Mouse (Mus musculus) small intestine, adult 2 months (tissue): ENCODE measurements around the gene Asb4. TPM values are rescaled to one million over a fixed set of nuclear protein-coding genes. Genes with fewer than 3 reads are reported as not detected.

Experiments used
- H3K27ac ChIP-seq: fragments of 200-500 bp; 2 replicates; pipeline ENCODE4 v1.5.1; 2012; ENCODE audit warnings: low read depth, low read length, control low read depth, inconsistent platforms; ENCODE audit not compliant: insufficient read depth
- H3K27me3 ChIP-seq: fragments of 200-500 bp; 2 replicates; pipeline ENCODE4 v1.6.1; 2012; ENCODE audit warnings: mild to moderate bottlenecking, moderate library complexity, low read length, inconsistent platforms; ENCODE audit not compliant: control insufficient read depth, insufficient read depth
- H3K36me3 ChIP-seq: fragments of 200-500 bp; 2 replicates; pipeline ENCODE4 v1.6.1; 2012; ENCODE audit warnings: mild to moderate bottlenecking, low read length, control low read depth, inconsistent platforms; ENCODE audit not compliant: control insufficient read depth, insufficient read depth
- H3K4me1 ChIP-seq: fragments of 200-500 bp; 2 replicates; pipeline ENCODE4 v1.6.1; 2012; ENCODE audit warnings: low read length, inconsistent platforms, mixed read lengths; ENCODE audit not compliant: control insufficient read depth, insufficient read depth, insufficient read length
- H3K4me3 ChIP-seq: fragments of 200-500 bp; 2 replicates; pipeline ENCODE4 v1.5.1; 2012; ENCODE audit warnings: low read depth, mild to moderate bottlenecking, control low read depth, inconsistent platforms, low read length, moderate library complexity
- CTCF ChIP-seq: fragments of 200-500 bp; IDR thresholded peaks from 2 replicates; pipeline ENCODE4 v1.5.1; 2012; ENCODE audit warnings: low read depth, mild to moderate bottlenecking, control low read depth, inconsistent platforms, low read length, moderate library complexity, mixed read lengths; ENCODE audit not compliant: insufficient replicate concordance, insufficient read length; ENCODE audit errors: extremely low read depth
- POLR2A ChIP-seq: fragments of 200-500 bp; IDR thresholded peaks from 2 replicates; pipeline ENCODE4 v1.6.1; 2012; ENCODE audit warnings: low read depth, mild to moderate bottlenecking, control low read depth, inconsistent platforms, low read length, moderate library complexity
- WGBS: fragments of 180-500 bp; shearing (Covaris S2); methylation state at CpG from one replicate; pipeline ENCODE4 v1.1.7; 2018; 5-methylcytosine and 5-hydroxymethylcytosine counted together
- polyA plus RNA-seq: library from polyadenylated mRNA; depleted of rRNA; stranded (reverse); fragments of >200 nt; gene quantifications from 2 replicates; pipeline ENCODE4 v1.2.3, GENCODE M21; 2012; rRNA removed

Asb4 gene
- polyA plus RNA-seq, 1 experiment = 0.05 TPM

- WGBS = 78% methylated on average over 3 of the region's 3 CpGs
- no peak overlapping the region for H3K4me3 ChIP-seq
Observed at GRCm38 (mm10) chr6:5482270-5482783, 99.1 kb downstream of the Asb4 start.

More at GRCm38 (mm10) chr6:5482270-5482783, 99.1 kb downstream of the Asb4 start:
- H3K4me1 ChIP-seq = no peaks in the 10 kb centered on the region
- H3K27me3 ChIP-seq = no peaks in the 10 kb centered on the region
- TF ChIP-seq CTCF (no peak), POLR2A (no peak)
- H3K36me3 ChIP-seq = peaks cover 6% of the 10 kb centered on the region; the same call in 1 of the 2 replicates
- H3K27ac ChIP-seq = no peak overlapping the region

Other genes with a start within 250 kb of the Asb4 start
- gene Pon1, start 189.4 kb upstream of the Asb4 start, polyA plus RNA-seq = not detected in 2 replicates
- 3.8 and 7.1 TPM in 2 replicates for gene Pon3, start 127.1 kb upstream of the Asb4 start, polyA plus RNA-seq
- 12.0 and 16.8 TPM in 2 replicates for gene Pon2, start 84.9 kb upstream of the Asb4 start, polyA plus RNA-seq
- gene Pdk4, start 112.9 kb downstream of the Asb4 start, polyA plus RNA-seq = 4.3 and 7.2 TPM in 2 replicates